Mouse (Mus musculus): ENCODE data around the gene Dscam. TPM values are rescaled to one million over a fixed set of nuclear protein-coding genes. Genes with fewer than 3 reads are reported as not detected.

Gene Dscam
- polyA plus RNA-seq, 1 experiment: 32.8 TPM

GRCm38 (mm10) chr16:96928011-96928410, 242.5 kb downstream of the Dscam start:
- no peak for DNase-seq (ENCODE audit: low read depth)
- TF ChIP-seq CTCF (IDR thresholded peaks at IDR 0.05; ENCODE audit: borderline replicate concordance, extremely low read depth, insufficient read depth, insufficient read length) (no peak), POLR2A (IDR thresholded peaks at IDR 0.05; ENCODE audit: borderline replicate concordance, extremely low read depth, insufficient read depth, insufficient read length, poor library complexity, severe bottlenecking) (no peak)

GRCm38 (mm10) chr16:96927408-96927807, 243.1 kb downstream of the Dscam start:
- TF ChIP-seq POLR2A (IDR thresholded peaks at IDR 0.05; ENCODE audit: borderline replicate concordance, extremely low read depth, insufficient read depth, insufficient read length, poor library complexity, severe bottlenecking) (no peak), CTCF (IDR thresholded peaks at IDR 0.05; ENCODE audit: borderline replicate concordance, extremely low read depth, insufficient read depth, insufficient read length) (no peak)
- DNase-seq (ENCODE audit: low read depth): no peak

- no peak for TF ChIP-seq POLR2A (IDR thresholded peaks at IDR 0.05; ENCODE audit: borderline replicate concordance, extremely low read depth, insufficient read depth, insufficient read length, poor library complexity, severe bottlenecking)
- TF ChIP-seq CTCF (IDR thresholded peaks at IDR 0.05; ENCODE audit: borderline replicate concordance, extremely low read depth, insufficient read depth, insufficient read length): no peak
- peak; percentile 84 for DNase-seq (ENCODE audit: low read depth)
These were observed 243.6 kb downstream of the Dscam start for GRCm38 (mm10) chr16:96926977-96927376.

- TF ChIP-seq CTCF (IDR thresholded peaks at IDR 0.05; ENCODE audit: borderline replicate concordance, extremely low read depth, insufficient read depth, insufficient read length): no peak
- no peak for TF ChIP-seq POLR2A (IDR thresholded peaks at IDR 0.05; ENCODE audit: borderline replicate concordance, extremely low read depth, insufficient read depth, insufficient read length, poor library complexity, severe bottlenecking)
- DNase-seq (ENCODE audit: low read depth): no peak
These were observed 246.6 kb downstream of the Dscam start for GRCm38 (mm10) chr16:96923941-96924340.

GRCm38 (mm10) chr16:96914495-96914894, 256.1 kb downstream of the Dscam start:
- TF ChIP-seq CTCF (IDR thresholded peaks at IDR 0.05; ENCODE audit: borderline replicate concordance, extremely low read depth, insufficient read depth, insufficient read length) (no peak), POLR2A (IDR thresholded peaks at IDR 0.05; ENCODE audit: borderline replicate concordance, extremely low read depth, insufficient read depth, insufficient read length, poor library complexity, severe bottlenecking) (no peak)
- no peak for DNase-seq (ENCODE audit: low read depth)

GRCm38 (mm10) chr16:96912836-96913235, 257.7 kb downstream of the Dscam start:
- TF ChIP-seq CTCF (IDR thresholded peaks at IDR 0.05; ENCODE audit: borderline replicate concordance, extremely low read depth, insufficient read depth, insufficient read length): no peak
- TF ChIP-seq POLR2A (IDR thresholded peaks at IDR 0.05; ENCODE audit: borderline replicate concordance, extremely low read depth, insufficient read depth, insufficient read length, poor library complexity, severe bottlenecking): no peak
- no peak for DNase-seq (ENCODE audit: low read depth)

GRCm38 (mm10) chr16:96912103-96912502, 258.4 kb downstream of the Dscam start:
- DNase-seq (ENCODE audit: low read depth): no peak
- TF ChIP-seq POLR2A (IDR thresholded peaks at IDR 0.05; ENCODE audit: borderline replicate concordance, extremely low read depth, insufficient read depth, insufficient read length, poor library complexity, severe bottlenecking) (no peak), CTCF (IDR thresholded peaks at IDR 0.05; ENCODE audit: borderline replicate concordance, extremely low read depth, insufficient read depth, insufficient read length) (no peak)

DNA sequence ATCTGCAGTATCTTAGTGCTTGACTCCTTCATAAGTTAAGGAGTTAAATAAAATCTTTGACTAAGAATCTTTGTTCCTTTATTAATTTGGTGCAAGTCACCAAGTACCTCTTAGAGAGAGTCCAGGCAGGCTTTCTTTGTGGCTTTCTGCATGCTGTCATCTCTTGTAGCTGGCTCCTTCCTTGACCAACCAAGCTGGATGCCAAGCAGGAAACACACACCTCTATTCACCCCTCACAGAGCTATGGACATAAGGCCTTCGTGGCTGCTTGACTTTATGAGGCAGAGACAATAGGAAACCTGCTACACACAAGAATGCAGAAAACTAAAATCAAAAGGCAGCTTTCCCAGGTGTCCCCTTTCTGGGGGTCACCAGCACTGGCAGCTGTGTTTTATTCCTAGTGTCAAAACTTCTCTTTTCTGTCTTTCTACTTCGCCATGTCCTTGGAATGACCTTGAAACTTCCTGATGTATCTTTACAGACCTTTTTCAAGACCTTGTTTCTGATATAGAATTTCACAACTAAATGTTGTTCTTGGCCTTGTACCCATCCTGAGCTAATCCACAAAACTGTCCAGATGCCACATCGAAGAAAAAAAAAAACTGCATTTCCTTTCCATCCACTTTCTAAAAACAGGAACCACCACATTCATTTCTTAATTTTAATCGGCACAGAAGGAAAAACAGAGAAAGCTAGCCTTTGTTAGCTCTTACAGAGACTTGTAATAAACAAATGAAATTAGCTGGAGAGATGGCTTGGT, 260.0 kb downstream of the Dscam start:
- TF ChIP-seq POLR2A (IDR thresholded peaks at IDR 0.05; ENCODE audit: borderline replicate concordance, extremely low read depth, insufficient read depth, insufficient read length, poor library complexity, severe bottlenecking): no peak
- TF ChIP-seq CTCF (IDR thresholded peaks at IDR 0.05; ENCODE audit: borderline replicate concordance, extremely low read depth, insufficient read depth, insufficient read length): no peak
- DNase-seq (ENCODE audit: low read depth): no peak

- TF ChIP-seq POLR2A (IDR thresholded peaks at IDR 0.05; ENCODE audit: borderline replicate concordance, extremely low read depth, insufficient read depth, insufficient read length, poor library complexity, severe bottlenecking) (no peak), CTCF (IDR thresholded peaks at IDR 0.05; ENCODE audit: borderline replicate concordance, extremely low read depth, insufficient read depth, insufficient read length) (no peak)
- DNase-seq (ENCODE audit: low read depth): no peak
These were observed 262.7 kb downstream of the Dscam start for GRCm38 (mm10) chr16:96907818-96908217.

DNA sequence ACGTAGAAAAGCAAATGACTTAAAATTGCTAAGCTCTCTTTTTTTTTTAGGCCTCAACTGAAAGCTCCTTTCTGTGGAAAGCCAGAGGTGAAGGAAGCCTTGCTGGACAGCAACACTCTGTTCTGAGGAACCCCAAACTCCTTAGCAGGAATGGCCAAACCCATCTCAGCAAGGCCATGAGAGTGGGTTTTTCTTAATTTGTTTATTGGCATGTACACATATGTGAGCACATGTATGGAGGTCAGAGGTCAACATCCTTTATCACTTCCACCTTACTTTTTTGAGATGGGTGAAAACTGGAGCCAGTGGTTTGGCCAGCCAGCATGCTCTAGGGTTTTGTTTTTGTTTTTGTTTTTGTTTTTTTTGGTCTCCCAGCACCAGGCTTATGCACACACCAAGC, 263.5 kb downstream of the Dscam start:
- no peak for DNase-seq (ENCODE audit: low read depth)
- TF ChIP-seq POLR2A (IDR thresholded peaks at IDR 0.05; ENCODE audit: borderline replicate concordance, extremely low read depth, insufficient read depth, insufficient read length, poor library complexity, severe bottlenecking): no peak
- TF ChIP-seq CTCF (IDR thresholded peaks at IDR 0.05; ENCODE audit: borderline replicate concordance, extremely low read depth, insufficient read depth, insufficient read length): no peak

- no peak for DNase-seq (ENCODE audit: low read depth)
- TF ChIP-seq CTCF (IDR thresholded peaks at IDR 0.05; ENCODE audit: borderline replicate concordance, extremely low read depth, insufficient read depth, insufficient read length) (no peak), POLR2A (IDR thresholded peaks at IDR 0.05; ENCODE audit: borderline replicate concordance, extremely low read depth, insufficient read depth, insufficient read length, poor library complexity, severe bottlenecking) (no peak)
These were observed 263.9 kb downstream of the Dscam start for GRCm38 (mm10) chr16:96906630-96907029.

- TF ChIP-seq POLR2A (IDR thresholded peaks at IDR 0.05; ENCODE audit: borderline replicate concordance, extremely low read depth, insufficient read depth, insufficient read length, poor library complexity, severe bottlenecking) (no peak), CTCF (IDR thresholded peaks at IDR 0.05; ENCODE audit: borderline replicate concordance, extremely low read depth, insufficient read depth, insufficient read length) (no peak)
- no peak for DNase-seq (ENCODE audit: low read depth)
These were observed 265.8 kb downstream of the Dscam start for GRCm38 (mm10) chr16:96904761-96905160.
